Mouse (Mus musculus) left cerebral cortex, adult 8-10 months (tissue): ENCODE results near the gene Olfr64. TPM values are rescaled to one million over a fixed set of nuclear protein-coding genes. Genes with fewer than 3 reads are reported as not detected.

Source experiments
- total RNA-seq, 4 experiments: library from RNA; stranded (reverse); gene quantifications; 2 replicates each; pipeline ENCODE4 v1.2.4; 2022

Olfr64 gene
- total RNA-seq, 4 experiments from 2014 or later = not detected

Other genes starting within 250 kb of the Olfr64 start
- not detected for gene Olfr623, start 230.8 kb downstream of the Olfr64 start, total RNA-seq
- under 1 TPM in 2 of 4 experiments, not detected in 2; 0.09 TPM for gene Olfr624, start 223.3 kb downstream of the Olfr64 start, total RNA-seq
- gene Olfr625-ps1, start 211.8 kb downstream of the Olfr64 start, total RNA-seq = not detected
- not detected for gene Olfr243, start 179.8 kb downstream of the Olfr64 start, total RNA-seq
- gene Olfr628, start 164.1 kb downstream of the Olfr64 start, total RNA-seq = not detected
- not detected for gene Olfr629, start 149.5 kb downstream of the Olfr64 start, total RNA-seq
- gene Olfr630, start 137.2 kb downstream of the Olfr64 start, total RNA-seq = not detected
- not detected for gene Olfr69, start 122.9 kb downstream of the Olfr64 start, total RNA-seq
- gene Olfr68, start 114.8 kb downstream of the Olfr64 start, total RNA-seq = not detected
- gene Olfr67, start 102.7 kb downstream of the Olfr64 start, total RNA-seq = not detected
- gene Hbb-bt, start 80.5 kb downstream of the Olfr64 start, total RNA-seq = 10 to 100 TPM; 16.8 to 31.9 (median 25.7) TPM
- 100 to 1,000 TPM; 204 to 381 (median 262) TPM for gene Hbb-bs, start 66.4 kb downstream of the Olfr64 start, total RNA-seq
- gene Hbb-bh2, start 54.0 kb downstream of the Olfr64 start, total RNA-seq = not detected
- not detected for gene Hbb-bh1, start 51.3 kb downstream of the Olfr64 start, total RNA-seq
- under 1 TPM in 1 of 4 experiments, not detected in 3; 0.57 TPM for gene Hbb-y, start 41.3 kb downstream of the Olfr64 start, total RNA-seq
- gene Olfr66, start 8.2 kb downstream of the Olfr64 start, total RNA-seq = not detected
- gene Olfr65, start 9.0 kb upstream of the Olfr64 start, total RNA-seq = not detected
- gene Olfr631, start 34.3 kb upstream of the Olfr64 start, total RNA-seq = not detected
- not detected for gene Olfr632, start 39.9 kb upstream of the Olfr64 start, total RNA-seq
- gene Olfr633, start 50.0 kb upstream of the Olfr64 start, total RNA-seq = not detected
- gene Olfr635, start 76.7 kb upstream of the Olfr64 start, total RNA-seq = under 1 TPM in 3 of 4 experiments, not detected in 1; 0.05 to 0.08 (median 0.07) TPM
- gene Olfr638, start 104.3 kb upstream of the Olfr64 start, total RNA-seq = not detected
- gene Olfr639, start 122.8 kb upstream of the Olfr64 start, total RNA-seq = under 1 TPM; 0.11 to 0.19 (median 0.14) TPM
- gene Olfr640, start 131.1 kb upstream of the Olfr64 start, total RNA-seq = not detected
- not detected for gene Olfr641, start 141.0 kb upstream of the Olfr64 start, total RNA-seq
- not detected for gene Olfr642, start 158.2 kb upstream of the Olfr64 start, total RNA-seq
- gene 4930516K23Rik, start 167.0 kb upstream of the Olfr64 start, total RNA-seq = not detected
- gene Olfr644, start 177.4 kb upstream of the Olfr64 start, total RNA-seq = not detected
- gene Olfr645, start 191.0 kb upstream of the Olfr64 start, total RNA-seq = not detected
- not detected for gene Olfr646, start 210.4 kb upstream of the Olfr64 start, total RNA-seq
- not detected for gene Ubqln5, start 235.3 kb upstream of the Olfr64 start, total RNA-seq
- not detected for gene Olfr643, start 242.9 kb upstream of the Olfr64 start, total RNA-seq
- gene Ubqln3, start 248.8 kb upstream of the Olfr64 start, total RNA-seq = not detected